Mouse (Mus musculus): Measurements from ENCODE around the gene Tusc2. TPM values are rescaled to one million over a fixed set of nuclear protein-coding genes. Genes with fewer than 3 reads are reported as not detected.
A peak's percentile ranks its signal among the peaks of the same experiment; 100 is the strongest.

The Tusc2 gene
- polyA plus RNA-seq, 2 experiments from 2014 or later = 4.1 to 8.1 TPM

DNA sequence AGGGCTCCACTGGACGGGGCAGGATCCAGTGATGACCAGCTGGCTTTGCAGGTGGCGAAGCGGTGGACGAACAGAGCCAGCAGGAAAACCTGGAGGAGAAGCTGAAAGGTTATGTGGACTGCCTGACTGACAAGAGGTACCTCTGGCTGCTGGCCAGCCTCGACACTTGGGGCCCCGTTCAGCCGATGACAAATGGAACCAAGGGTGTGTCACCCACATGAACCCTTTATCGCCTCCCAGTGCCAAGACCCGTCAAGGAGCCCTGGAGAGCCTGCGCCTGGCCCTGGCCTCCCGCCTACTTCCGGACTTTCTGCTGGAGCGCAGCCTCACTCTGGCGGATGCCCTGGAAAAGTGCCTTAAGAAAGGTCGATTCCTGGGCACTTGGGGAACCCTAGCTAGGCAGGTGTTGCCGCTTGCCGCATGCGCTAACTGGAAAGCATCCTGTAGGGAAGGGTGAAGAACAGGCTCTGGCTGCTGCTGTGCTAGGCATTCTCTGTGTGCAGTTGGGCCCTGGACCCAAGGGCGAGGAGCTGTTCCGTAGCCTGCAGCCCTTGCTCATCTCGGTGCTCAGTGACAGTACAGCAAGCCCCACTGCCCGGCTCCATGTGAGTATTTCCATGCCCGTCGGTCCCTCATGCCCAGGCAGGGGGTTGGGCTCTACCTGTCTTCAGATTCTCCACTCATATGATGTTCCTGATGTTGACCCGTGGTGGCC, 27.2 kb downstream of the Tusc2 start:
- no peak for ATAC-seq

DNA sequence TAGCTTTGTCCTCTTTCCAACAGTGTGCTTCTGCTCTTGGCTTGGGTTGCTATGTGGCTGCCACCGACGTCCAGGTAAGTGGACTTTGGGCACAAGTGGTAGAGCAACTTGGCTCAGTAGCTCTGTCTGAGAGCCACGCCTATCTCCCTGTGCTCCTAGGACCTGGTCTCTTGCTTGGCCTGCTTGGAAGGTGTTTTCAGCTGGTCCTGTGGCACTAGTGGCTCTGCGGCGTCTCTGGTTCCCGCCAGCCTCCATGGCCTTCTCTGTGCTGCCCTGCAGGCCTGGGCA, 27.7 kb downstream of the Tusc2 start:
- no peak for ATAC-seq

DNA sequence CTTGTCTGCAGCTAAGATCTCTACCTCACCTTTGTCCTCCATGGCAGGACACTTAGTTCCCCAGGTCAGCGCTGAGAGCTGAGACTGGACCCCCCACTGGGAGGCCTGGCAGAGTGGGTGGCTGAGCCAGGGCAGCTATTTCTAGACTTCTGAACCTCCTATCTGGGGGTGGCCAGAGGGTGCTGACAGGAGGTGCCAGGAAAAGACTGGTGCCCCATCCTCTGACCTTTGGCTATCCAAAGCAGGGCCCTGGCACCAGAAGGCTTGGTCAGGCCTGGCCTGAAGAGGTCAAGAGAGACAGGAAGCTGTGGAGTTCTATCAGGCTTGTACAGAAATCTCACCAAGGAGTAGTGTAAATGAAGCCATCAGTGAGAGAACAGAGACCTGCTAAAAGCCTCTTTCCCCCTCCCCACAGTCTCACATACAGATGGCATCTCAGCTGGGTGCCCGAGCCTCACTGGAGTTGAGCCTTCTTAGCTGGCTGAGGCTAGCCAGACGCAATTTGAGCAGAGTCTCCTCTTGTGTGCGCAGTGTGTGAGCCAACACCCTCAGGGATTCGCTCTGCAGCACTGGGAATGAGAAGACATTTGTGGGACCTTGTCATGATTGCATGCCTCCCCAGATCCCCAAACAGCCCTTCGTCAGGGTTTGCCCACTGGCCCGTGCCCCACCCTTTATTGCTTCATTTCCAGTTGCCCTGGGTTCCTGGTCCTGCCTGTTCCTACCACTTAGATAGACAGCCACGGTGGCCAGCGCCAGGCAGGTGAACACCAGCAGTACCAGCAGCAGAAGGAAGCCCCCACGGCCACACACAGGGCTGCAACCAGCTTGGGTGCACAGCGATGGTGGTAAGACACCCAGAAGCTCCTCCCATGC, 30.3 kb downstream of the Tusc2 start:
- no peak for ATAC-seq

DNA sequence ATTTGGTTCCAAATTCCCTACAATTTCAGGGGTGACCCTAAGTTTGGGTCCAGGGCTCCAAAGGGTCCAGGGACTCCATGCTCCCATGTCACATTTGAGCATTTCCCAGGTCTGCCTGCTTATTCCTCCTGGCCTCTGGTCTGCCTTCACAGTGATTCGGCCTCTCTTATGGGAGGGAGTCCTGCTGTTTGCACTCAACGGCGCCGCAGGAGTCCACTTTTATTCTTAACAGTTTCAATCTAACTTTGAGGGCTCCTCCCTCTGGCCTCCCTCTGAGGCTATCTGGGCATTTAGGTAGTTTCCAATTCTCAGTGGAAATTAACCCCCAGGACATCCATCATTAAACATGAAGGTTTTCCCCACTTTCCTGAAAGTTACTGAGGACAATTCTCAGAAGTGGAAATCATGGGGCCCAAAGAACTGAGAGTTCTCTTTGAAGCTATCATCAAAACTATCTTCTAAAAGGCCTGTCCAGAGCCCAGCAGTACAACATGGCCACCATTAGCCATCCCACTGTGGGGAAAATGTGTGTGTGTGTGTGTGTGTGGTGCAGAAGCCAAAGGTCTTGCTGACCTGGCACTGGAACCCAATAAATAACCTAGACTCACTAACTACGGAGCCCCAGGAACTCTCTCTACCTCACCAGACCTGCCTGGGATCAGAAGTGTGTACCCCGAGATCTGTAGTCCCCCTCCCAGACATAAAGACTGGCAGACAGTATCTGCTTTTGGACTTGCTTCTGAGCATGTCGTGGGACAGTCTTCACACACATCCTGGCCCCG, 31.4 kb downstream of the Tusc2 start:
- no peak for ATAC-seq

DNA sequence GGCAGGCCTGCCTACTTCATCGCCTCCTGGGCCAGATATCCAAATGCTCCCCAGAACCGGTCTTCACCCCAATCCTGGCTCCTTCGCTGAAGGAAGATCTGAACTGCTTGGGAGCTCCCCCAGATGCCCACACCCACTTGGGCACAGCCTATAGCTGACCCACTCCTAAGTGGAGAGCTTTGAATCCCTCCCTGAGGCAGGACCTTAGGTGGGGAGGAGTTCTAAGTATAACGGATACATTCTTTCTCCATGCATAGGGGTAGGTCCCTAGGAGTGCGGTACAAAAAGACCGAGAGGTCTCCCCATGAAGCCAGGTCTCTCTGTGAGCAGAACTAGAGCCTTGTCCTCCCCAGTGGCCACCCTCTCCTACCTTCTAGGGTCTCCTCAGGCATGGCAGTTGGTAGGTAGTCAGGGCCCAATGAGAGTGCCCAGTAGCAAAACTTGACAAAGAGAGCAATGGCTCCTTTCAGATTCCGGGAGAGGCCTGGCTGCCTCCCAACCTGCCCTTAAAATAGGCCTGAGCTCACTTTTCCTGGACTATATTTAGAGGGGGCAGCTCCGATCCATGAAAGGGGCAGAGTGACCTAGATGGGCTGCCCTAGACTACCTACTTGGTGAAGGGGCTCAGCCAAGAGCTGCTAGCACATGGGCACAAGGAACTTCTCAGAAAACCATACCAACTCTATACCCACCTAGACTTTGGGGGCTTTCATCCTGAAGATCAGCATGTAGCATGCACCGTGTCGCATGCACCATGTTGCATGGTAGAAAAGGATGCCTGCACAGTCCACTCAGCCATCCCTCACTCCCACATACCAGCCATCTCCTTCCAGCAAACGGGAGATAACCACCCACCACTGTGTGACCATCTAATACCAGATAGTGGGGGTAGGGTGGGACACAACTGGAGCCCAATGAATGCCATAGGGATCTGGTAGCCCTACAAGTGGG, 33.8 kb downstream of the Tusc2 start:
- no peak for ATAC-seq

DNA sequence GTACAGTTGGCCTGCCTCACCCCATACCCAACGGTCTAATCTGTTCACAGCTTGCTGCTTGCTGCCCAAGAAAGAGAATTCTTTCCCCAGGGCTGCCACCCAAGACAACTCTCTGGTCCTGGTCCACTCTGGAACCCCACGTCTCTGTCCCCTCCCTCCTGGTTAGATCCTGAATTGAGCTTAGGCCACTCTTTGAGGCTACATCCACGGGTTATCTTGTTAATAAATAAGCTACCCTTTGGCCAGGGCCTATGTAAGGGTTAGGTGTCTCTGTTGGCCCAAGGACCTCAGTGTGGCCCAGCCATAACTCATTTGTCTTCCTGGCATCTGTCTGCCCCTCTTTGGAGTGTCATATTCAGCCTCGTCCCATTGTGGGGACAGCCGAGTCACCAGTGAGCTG, 35.3 kb downstream of the Tusc2 start:
- ATAC-seq = no peak

DNA sequence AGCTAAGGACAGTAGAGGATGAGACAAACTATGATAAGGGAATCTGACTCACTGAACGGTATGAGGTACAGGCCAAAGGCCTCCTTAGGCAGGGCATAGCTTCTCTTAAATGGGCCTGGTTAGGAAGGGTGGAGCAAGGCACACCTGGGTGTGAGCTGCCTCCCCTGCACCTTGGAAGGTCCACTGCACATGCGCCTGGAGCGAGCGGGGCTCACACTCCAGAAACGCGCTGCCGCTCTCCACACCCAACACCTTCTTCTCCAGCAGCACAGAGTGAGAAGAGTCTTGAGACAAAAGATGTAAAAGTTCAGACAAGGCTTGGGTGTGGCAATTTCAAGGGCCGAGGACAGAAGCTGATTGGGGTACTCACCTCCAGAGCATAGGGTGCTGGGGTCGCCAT, 36.4 kb downstream of the Tusc2 start:
- no peak for ATAC-seq

DNA sequence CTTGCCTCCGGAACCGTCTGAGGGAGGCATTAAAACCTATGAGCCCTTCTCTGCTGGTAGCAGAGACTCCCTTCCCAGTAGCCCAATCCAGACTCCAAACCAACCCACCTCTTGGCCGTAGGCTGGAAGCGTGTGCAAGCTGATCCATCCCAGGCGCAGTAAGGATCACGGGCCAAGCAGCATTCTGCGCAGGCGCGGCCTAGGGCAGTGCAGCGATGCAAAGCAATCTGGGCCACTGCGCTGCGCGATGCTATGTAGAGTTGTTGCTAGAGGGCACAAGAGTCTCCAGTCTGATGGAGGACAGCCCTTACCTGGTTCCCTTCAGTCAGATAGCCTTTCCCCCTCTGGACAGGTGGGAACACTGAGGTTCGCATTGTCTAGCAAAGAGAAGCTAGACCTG, 36.8 kb downstream of the Tusc2 start:
- ATAC-seq = no peak

DNA sequence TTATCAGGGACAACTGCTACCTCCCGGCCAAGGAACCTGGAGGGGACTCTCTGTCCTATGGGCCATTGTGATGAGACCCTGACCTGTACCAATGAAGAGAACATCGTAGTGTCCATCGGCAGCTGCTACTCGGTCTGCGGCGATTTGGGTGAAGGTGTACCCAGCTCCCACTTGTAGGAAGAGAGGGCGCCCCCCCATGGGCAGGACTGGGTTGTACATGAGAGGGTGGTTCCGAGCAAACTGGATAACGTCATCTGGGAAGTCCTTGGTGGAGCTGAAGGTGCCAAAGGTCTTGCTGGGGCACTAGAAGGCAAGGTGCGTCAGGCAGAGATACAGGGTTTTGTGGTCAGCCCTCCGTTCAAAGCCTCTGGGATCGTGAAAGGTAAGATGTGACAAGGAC, 37.7 kb downstream of the Tusc2 start:
- ATAC-seq = no peak

DNA sequence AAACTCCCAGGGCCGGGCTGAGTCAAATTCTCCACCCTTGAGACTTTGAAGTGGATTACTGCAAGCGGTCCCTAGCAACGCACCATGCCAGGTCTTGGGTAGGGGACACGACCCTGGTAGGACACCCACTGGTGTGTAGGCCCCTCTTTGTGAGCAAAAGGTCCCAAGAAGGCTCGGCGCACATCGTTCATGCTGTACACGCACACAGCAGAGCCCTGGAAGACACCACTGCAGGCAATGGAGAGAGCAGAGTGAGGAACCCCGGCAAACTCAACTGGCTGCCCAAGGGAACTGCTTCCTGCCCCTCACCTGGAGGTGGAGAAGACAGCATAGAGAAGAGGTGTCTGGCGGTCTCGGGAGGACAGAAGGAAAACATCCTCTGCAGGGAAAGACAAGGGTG, 38.2 kb downstream of the Tusc2 start:
- no peak for ATAC-seq

DNA sequence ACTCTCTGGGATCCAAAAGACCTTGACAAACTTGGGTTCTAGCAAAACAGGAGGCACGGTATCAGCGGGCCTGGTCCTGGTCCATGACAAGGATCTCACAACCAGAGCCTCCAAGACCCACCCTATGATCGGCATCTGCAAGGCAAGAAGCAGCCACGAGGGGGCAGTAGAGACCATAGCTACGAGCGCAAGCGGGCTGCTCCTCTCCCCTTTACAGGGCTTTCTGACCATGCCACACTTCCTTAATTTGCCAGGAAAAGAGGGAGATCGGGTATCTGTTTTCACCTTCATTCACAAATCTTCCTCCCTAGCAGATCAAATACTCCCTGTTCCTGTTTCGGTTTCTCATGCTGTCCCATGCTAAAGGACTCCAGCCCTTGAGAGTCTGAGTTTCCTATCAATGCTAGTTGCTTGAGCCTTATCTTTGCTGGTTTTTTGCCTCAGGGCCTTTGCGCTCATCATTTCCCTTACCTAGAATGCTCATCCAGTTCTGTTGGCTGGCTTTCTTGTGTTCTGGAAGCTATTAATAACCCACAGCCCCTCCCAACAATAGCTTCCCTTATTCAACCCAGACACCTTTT, 39.1 kb downstream of the Tusc2 start:
- peak; percentile 79 for ATAC-seq

DNA sequence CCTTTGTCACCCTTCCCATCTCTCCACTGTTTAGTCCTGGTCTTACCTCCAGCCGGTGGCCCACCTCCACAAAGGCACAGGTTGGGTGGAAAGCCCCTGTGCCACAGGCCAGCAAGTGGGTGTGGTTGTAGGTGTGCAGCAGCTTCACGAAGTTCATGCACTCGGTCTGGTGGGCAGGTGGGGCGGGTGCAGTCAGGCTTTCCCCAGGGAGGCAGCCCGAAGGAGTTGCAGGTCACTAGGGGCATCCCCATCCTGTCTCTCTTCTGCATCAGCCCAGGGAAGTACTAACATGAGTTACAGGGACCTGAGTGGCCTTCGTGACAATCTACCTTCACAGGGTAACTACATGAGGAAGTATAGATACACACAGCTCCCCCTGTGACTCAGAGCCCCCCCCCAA, 40.2 kb downstream of the Tusc2 start:
- no peak for ATAC-seq

DNA sequence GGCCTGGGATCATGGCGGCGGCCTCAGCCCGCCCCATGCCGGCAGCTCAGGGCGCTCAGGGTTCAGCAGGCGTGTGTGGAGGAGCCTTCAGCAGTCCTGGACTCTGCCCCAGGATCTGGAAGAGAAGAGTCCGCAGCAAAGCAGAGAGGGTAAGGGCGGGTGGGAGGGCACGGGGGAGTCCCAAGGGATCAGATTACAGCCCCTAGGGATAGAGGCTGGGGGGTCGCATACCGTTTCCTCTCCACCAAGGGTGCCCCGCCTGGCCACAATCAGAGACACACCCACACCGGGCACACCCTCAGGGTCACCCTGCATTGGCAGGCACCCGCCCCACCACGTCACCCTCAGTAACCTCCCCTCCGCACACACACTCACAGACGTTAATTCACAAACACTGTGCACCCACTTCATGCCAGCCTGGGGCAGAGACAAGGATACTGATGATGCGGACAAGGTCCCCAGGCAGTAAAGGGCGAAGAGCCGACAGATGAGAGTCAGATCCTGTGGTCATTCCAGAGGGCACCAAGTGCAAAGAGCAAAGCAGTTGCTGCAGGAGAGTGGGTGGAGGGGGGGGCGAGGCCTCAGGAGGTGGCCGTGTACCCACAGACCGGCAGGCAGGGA, 42.1 kb downstream of the Tusc2 start:
- no peak for ATAC-seq

DNA sequence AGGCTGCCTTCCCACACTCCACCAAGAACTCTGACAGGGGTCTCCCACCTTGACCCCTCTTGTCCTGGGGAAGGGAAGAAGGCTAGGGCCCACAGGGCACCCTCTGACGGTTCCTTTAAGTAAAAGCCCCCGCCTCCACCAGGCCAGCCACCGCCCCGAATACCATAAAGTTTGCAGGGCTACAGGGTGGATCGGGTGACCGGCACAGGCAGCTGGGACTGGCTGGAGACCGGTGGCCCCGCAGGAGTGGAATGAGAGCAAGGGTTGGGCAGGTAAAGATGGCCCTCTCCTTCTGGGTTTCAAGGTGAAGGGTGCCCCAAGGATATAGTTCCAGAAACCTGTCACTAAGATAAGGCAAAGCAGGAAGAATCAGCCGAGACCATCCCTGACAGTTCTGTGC, 43.5 kb downstream of the Tusc2 start:
- ATAC-seq = no peak

DNA sequence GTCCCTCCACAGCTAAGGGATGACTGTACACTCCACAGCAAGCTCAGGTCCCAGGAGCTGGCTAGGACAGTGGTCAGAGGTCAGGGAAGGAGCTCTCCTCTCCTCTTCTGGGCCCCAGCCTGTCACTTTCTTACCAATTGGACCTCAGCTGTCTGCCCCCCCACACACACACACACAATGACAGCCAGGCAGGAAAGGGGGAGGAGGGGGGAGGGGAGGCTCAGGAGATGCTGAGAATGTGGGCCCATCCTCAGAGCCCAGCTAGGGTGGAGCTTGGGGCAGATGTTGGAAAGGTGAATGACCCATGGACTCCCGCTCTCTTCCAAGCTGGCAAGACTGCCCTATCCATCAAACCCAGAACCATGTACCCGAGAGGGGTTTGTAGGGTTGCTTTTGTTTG, 44.0 kb downstream of the Tusc2 start:
- ATAC-seq = no peak

DNA sequence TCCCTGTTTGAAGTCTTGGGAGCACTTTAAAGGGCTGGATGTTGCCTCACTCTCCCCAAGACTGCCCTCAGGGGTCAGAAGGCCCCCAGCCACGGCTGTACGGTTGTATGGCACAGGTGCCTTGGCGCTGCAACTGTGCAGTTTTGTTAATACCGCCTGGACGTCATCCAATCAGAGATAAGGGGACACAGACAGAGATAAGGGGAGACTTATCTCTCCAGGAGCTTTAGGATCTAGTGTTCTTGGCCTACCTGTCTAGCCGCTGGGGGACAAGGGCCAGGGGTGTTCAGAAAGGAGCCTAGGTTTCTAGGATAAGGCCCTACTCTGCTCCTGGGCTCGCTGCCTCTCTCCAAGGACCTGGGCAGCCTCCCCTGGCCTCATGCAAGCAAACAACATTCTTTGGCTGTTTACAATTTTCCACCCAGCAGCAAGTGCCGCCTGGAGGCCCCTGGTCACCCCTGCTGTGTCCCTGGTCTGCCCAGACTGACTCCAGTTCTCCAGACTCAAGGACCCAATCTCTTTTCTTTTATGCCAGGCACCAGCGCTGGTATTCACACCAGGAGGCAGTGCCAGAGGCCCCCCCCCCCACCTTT, 44.7 kb downstream of the Tusc2 start:
- ATAC-seq = no peak

DNA sequence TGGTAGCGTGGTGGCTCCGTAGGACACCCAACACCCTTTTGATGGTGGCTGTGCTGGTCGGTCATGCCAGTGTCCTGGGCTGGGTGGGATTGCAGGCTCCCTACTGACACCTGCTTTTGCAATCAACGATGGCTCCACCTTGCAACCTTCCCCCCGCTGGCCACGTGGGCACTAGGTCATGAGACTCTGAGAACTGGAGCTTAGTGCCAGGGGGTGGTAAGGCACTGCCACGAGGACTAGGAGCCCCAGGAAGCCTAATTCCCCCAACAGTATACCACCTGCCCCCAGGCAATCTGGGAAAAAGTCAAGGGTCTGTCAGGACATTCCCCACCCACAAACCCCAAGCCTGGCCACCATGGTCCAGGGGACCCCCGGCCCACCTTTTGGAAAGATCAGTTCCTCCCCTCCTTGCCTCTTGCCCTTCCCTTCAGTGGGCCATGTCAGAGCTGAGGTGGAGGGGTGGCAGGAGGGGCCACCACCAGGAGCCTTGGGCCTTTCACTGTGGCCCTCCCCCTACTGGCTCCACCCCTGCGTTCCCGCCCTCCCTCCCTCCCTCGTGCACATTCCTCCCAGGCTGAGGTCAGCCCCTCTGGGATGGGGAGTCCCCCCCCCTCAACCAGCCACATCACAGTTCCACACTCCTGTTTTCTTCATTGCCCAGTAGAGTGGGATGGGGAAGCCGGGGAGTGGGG, 45.8 kb downstream of the Tusc2 start, which contains the start of gene Sema3b:
Sema3b (minus strand) TSS at position 489 of the 692 bp plus-strand sequence.
- no peak for ATAC-seq

DNA sequence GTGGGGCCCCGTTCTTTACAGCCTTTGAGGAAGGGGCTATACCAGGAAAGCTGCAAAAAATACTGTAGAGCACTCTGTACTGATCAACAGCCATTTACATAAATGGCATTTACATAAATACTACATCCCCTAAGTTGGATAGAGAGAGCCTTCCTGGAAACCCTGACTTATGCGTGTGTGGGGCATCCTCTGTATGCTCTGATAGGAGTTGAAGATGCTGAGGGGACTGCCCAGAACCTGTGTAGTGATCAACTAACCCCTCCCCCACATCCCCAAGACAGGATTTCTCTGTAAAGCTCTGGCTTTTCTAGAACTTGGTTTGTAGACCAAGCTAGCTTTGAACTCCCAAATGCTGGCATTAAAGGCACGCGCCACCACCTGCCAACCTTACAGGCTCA, 46.4 kb downstream of the Tusc2 start:
- ATAC-seq = no peak

DNA sequence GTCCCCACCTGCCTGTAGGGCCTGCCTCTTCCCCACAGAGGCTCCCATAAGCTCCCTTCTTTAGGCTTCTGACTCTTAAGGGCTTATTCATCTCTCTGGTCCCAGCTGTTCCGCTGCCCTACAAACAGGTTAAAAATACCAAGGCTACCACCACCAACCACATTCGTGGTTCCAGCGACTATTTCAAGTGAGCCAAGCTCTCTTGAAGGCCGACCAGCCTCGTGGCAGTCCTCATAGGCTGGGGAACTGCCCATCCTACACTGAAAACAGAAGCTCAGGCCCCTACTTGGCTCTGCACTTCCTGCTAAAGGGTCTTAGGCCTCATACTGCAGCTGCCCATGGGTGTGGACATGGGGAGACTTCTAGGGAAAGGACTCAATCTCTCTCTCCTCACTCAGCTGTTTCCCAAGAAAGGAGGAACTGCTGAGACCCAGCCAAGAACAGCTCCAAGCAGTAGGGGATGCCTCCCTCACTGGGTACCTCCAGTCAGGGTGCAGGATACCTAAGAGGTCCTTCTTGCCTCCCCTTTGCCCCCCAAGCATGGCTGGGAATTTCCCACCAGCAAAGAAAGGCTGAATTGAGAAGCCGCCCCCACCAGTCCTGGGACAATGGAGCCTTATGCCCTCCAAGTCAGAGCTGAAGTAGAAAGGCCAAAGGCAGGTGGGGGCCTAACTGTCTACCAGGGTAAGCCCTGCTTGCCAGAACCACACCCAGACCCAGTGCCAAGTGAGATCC, 48.6 kb downstream of the Tusc2 start:
- no peak for ATAC-seq
